Comparison of ENCODE assay signal across 32 mouse cellular contexts in genomic region chr10:81505016-81505664, GRCm38 (mm10). TPM values are rescaled to one million over a fixed set of nuclear protein-coding genes. Genes with fewer than 3 reads are reported as not detected.
DNase-seq lines count a peak whose midpoint lies in the region; ATAC-seq and TF ChIP-seq lines count a peak whose summit lies in the region.
"Had no signal": no experiment of that assay in that cellular context is flagged by ENCODE, and none has a peak within 500 bp of the region (broad histone marks: within the 10 kb centered on the region; RNA-seq: fewer than 3 reads in every experiment).

No protein-coding gene starts in this region.

- H3K27me3 ChIP-seq in E14TG2a.4 (ENCODE audit: insufficient read depth, low read length), result no peaks in the 10 kb centered on the region
- H3K27me3 ChIP-seq: megakaryocyte, embryonic 14.5 days had no signal

- H3K36me3 ChIP-seq in E14TG2a.4 (ENCODE audit: insufficient read depth, low read length), result peaks cover 57% of the 10 kb centered on the region
- H3K36me3 ChIP-seq: embryonic facial prominence, embryonic 15.5 days; heart, embryonic 10.5 days; hindbrain, embryonic 13.5 days; limb, embryonic 12.5 days; midbrain, embryonic 13.5 days; neural tube, embryonic 15.5 days had no signal

- no peak for TF ChIP-seq CTCF in E14TG2a.4 (conservative IDR thresholded peaks at IDR 0.05; ENCODE audit: low read length)

- peak overlapping the region; percentile 41 for H3K4me3 ChIP-seq in E14TG2a.4 (replicated peaks; ENCODE audit: low read length)
- H3K4me3 ChIP-seq: embryonic facial prominence, embryonic 15.5 days; forebrain, embryonic 13.5 days; heart, embryonic 10.5 days; hindbrain, embryonic 13.5 days; limb, embryonic 12.5 days; liver, embryonic 12.5 days; megakaryocyte, embryonic 14.5 days; midbrain, embryonic 13.5 days; neural tube, embryonic 15.5 days had no signal

- DNase-seq in lung, adult 18-20 months, result peak; percentile 47 to 51
- DNase-seq in lung, postnatal 4 days, result no peak
- no peak for DNase-seq in Muller cell, postnatal 12 days (ENCODE audit: inconsistent ontology term)
- no peak for DNase-seq in left cerebral cortex, postnatal 10 days (ENCODE audit: extremely low spot score in 1 of 2, low spot score in 2 of 2)
- no peak for DNase-seq in thymus, postnatal 4 days
- DNase-seq: adrenal gland, postnatal 25 days; cerebellum, adult 18-20 months; cerebellum, postnatal 10 days; gastrocnemius, postnatal 14 days; heart, adult 11 months; heart, postnatal 36 days; kidney, adult 11 months; kidney, postnatal 14 days; layer of hippocampus, adult 9-11 months; liver, postnatal 0 days; right cerebral cortex, adult 18-20 months; right cerebral cortex, postnatal 4 days; thymus, adult 18-20 months; thymus, postnatal 25 days had no signal

- intact Hi-C loops in left cerebral cortex, postnatal 10 days (cut with DNase I), result no loop called here

- ATAC-seq in activated CD4-positive, CD25-positive, alpha-beta regulatory T cell, adult 4 months, result peak; percentile 1
- ATAC-seq in megakaryocyte-erythroid progenitor cell, adult 5-6 weeks (replicated peaks; ENCODE audit: low FRiP score, low TSS enrichment, poor library complexity, severe bottlenecking), result peak; percentile 15; the same call in 1 of the 2 replicates
- ATAC-seq: forebrain, embryonic 13.5 days; liver, embryonic 12.5 days; liver, postnatal 0 days; lung, postnatal 0 days; midbrain, embryonic 13.5 days had no signal

- H3K4me1 ChIP-seq in E14TG2a.4 (replicated peaks; ENCODE audit: low read depth, low read length), result peaks cover 79% of the 10 kb centered on the region
- H3K4me1 ChIP-seq: limb, embryonic 12.5 days had no signal

- peaks cover 6% of the 10 kb centered on the region; the same call in 1 of the 2 replicates for H3K9me3 ChIP-seq in E14TG2a.4 (ENCODE audit: low read length)
- H3K9me3 ChIP-seq: embryonic facial prominence, embryonic 15.5 days; forebrain, embryonic 13.5 days; heart, embryonic 10.5 days; hindbrain, embryonic 13.5 days; limb, embryonic 12.5 days; liver, embryonic 12.5 days; midbrain, embryonic 13.5 days; neural tube, embryonic 15.5 days had no signal

RNA-seq across cellular contexts. Expression of gene S1pr4, which starts 5.2 kb away (rescaled TPM):
- 10 to 100 TPM; 70.0 to 70.7 TPM for polyA plus RNA-seq in activated CD4-positive, CD25-positive, alpha-beta regulatory T cell, adult 4 months (2017; shearing (Covaris generic))
- 19.0 and 22.2 TPM in 2 replicates for total RNA-seq in megakaryocyte-erythroid progenitor cell, adult 5-6 weeks (2014; fragmentation: Nextera tagmentation)
- total RNA-seq in megakaryocyte-erythroid progenitor cell, adult 5-6 weeks (2017), result 17.2 and 18.9 TPM in 2 replicates
- under 1 TPM; 0.18 to 0.28 TPM for total RNA-seq in left cerebral cortex, postnatal 10 days (2021)

RNA-seq across cellular contexts. Expression of gene Ncln, which starts 8.9 kb away (rescaled TPM):
- 10 to 100 TPM; 33.4 to 41.8 TPM for polyA plus RNA-seq in activated CD4-positive, CD25-positive, alpha-beta regulatory T cell, adult 4 months (2017; shearing (Covaris generic))
- 91.4 and 117 TPM in 2 replicates for total RNA-seq in megakaryocyte-erythroid progenitor cell, adult 5-6 weeks (2014; fragmentation: Nextera tagmentation)
- total RNA-seq in megakaryocyte-erythroid progenitor cell, adult 5-6 weeks (2017), result 42.4 and 71.2 TPM in 2 replicates
- 100 to 1,000 TPM in 1 of 2 experiments, 10 to 100 TPM in 1; 94.8 to 102 TPM for total RNA-seq in left cerebral cortex, postnatal 10 days (2021)

RNA-seq across cellular contexts. Expression of gene Gna15, which starts 18.9 kb away (rescaled TPM):
- polyA plus RNA-seq in activated CD4-positive, CD25-positive, alpha-beta regulatory T cell, adult 4 months (2017; shearing (Covaris generic)), result 10 to 100 TPM; 55.2 to 62.0 TPM
- 41.4 and 48.1 TPM in 2 replicates for total RNA-seq in megakaryocyte-erythroid progenitor cell, adult 5-6 weeks (2014; fragmentation: Nextera tagmentation)
- total RNA-seq in megakaryocyte-erythroid progenitor cell, adult 5-6 weeks (2017), result 42.6 and 45.2 TPM in 2 replicates
- 1 to 10 TPM; 2.3 to 2.9 TPM for total RNA-seq in left cerebral cortex, postnatal 10 days (2021)

RNA-seq across cellular contexts. Expression of gene Celf5, which starts 22.6 kb away (rescaled TPM):
- polyA plus RNA-seq in activated CD4-positive, CD25-positive, alpha-beta regulatory T cell, adult 4 months (2017; shearing (Covaris generic)), result 1 to 10 TPM in 1 of 2 experiments, under 1 TPM in 1; 0.44 to 1.5 TPM
- 0.32 TPM in 1 of 2 replicates, not detected in the other for total RNA-seq in megakaryocyte-erythroid progenitor cell, adult 5-6 weeks (2014; fragmentation: Nextera tagmentation)
- 0.38 TPM in 1 of 2 replicates, not detected in the other for total RNA-seq in megakaryocyte-erythroid progenitor cell, adult 5-6 weeks (2017)
- total RNA-seq in left cerebral cortex, postnatal 10 days (2021), result 100 to 1,000 TPM; 287 to 297 TPM
- polyA plus RNA-seq: liver, postnatal 0 days had no signal

RNA-seq across cellular contexts. Expression of gene Gna11, which starts 39.9 kb away (rescaled TPM):
- polyA plus RNA-seq in activated CD4-positive, CD25-positive, alpha-beta regulatory T cell, adult 4 months (2017; shearing (Covaris generic)), result 10 to 100 TPM; 21.7 to 24.5 TPM
- 13.7 and 22.4 TPM in 2 replicates for total RNA-seq in megakaryocyte-erythroid progenitor cell, adult 5-6 weeks (2014; fragmentation: Nextera tagmentation)
- total RNA-seq in megakaryocyte-erythroid progenitor cell, adult 5-6 weeks (2017), result 16.0 and 57.4 TPM in 2 replicates
- total RNA-seq in left cerebral cortex, postnatal 10 days (2021), result 100 to 1,000 TPM; 111 to 118 TPM

Comparison
In these comparisons a context has a peak if more than half of its experiments do, and no peak if none do; other contexts are left out.
1. DNase-seq: peak in lung, adult 18-20 months (2 of 2); none in lung, postnatal 4 days (0 of 2), Muller cell, postnatal 12 days (single experiment), left cerebral cortex, postnatal 10 days (0 of 2) and thymus, postnatal 4 days (single experiment).
2. RNA of gene S1pr4, which starts 5.2 kb away (total RNA-seq): 17.2 to 22.2 TPM in megakaryocyte-erythroid progenitor cell, adult 5-6 weeks; 0.18 to 0.28 TPM in left cerebral cortex, postnatal 10 days; every median in the first group is over 10 times any median in the second.
3. RNA of gene Gna15, which starts 18.9 kb away (total RNA-seq): 41.4 to 48.1 TPM in megakaryocyte-erythroid progenitor cell, adult 5-6 weeks; 2.3 to 2.9 TPM in left cerebral cortex, postnatal 10 days; every median in the first group is over 10 times any median in the second.